Mouse (Mus musculus) MEL-GATA-1-ER (cell line): Measurements from ENCODE around the gene Dcdc2b.

Experiments
- DNase-seq: peaks from one replicate; pipeline ENCODE4 v3.0.0-alpha.2; 2012; ENCODE audit warnings: low read depth; ENCODE audit errors: extremely low read depth

Dcdc2b gene

DNA sequence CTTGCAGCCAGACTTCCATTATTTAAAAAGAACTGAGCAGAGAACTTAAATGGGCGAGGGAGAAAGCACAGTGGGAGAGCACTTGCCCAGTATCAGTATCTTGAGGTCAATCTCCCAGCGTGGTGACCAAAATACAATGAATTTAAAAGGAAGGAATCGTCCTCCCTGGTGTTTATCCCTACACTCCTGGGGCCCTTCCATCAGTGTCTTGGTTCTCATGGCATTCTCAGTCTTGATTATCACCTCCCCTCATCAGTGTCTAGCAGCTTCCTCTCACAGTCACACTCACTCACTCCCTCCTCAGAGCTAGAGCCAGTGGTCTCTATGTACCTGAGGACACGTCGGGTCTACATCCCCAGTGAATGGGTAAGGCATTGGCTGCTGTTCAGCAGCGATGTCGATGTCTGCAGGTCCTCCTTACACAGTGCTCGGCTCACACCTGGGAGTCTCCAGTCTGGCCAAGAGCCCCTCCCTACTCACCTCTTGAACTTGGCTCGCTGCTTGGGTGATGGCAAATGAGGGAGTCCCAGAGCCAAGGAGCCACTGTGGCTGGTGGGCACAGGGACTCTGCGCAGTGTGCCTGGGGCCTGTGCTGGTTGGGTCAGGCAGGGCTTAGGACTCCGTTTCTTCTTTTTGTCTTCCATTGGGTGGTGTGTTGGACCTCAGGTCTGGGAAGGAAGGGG is 8.2 kb upstream of the Dcdc2b start:
- no peak for DNase-seq

DNA sequence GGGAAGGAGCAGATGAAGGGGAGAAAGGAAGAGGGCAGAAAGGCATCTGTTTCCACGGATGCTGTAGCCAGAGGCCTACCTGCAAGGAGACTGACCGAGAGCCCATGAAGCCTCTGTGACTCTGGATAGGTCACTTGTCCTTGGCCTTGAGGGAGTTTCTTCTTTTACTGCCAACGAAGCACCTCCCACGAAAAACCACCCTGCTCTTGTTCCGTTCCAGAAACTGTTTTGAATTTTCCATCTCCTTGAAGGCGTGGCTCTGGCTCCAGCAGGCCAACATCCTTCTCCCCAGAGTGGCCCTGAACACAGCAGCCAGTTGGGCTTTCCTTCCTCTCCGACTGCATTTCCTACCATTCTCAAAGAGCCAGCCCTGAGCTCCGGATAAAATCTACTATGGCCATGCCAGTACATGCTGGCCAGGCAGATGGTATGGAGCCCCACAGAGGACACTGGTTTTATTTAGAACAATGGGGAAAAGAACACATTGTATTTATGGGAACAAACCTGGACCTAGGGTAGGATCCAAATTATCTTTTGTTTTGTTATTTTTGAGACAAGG is 7.3 kb upstream of the Dcdc2b start:
- DNase-seq, result no peak

DNA sequence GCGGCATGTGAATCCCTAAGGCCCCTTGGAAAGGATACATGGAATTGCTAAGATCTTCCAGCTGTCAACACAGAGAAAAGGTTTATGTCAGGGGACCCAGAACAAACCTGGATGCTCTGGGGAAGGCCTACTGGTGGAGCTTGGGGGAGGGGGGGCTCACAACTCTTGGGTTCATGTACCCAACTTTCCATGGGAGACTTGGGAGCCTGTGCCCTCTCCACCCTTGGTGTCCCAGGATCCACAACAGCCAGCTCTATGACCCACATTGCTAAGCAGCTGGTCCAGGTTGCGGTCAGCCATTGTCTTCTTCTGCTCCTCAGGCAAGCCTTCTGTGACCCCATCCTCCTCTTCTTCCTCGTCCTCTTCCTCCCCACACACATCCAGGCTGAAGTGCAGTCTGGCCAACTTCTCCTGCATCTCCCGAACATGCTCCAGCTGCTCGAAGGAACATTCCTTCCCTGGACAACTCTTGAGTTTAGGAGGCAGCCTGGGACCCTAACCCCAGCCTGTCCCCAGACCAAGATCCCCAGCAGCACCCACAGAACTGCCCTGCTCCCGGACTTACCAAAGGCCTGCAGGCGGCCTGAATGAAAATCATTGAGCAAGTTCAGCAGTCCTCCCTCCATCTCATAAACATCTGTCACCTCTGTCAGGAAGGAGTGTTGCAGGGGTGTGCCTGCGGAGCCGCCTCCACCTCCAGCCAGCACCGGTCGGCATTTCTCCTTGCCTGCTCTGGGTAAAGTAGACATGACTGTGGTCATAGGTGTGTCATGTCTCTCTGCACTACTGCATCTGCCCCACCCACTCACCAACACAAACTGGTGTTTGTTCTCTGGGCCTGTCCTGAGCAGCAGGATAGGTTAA is 6.6 kb upstream of the Dcdc2b start:
- DNase-seq, result no peak

DNA sequence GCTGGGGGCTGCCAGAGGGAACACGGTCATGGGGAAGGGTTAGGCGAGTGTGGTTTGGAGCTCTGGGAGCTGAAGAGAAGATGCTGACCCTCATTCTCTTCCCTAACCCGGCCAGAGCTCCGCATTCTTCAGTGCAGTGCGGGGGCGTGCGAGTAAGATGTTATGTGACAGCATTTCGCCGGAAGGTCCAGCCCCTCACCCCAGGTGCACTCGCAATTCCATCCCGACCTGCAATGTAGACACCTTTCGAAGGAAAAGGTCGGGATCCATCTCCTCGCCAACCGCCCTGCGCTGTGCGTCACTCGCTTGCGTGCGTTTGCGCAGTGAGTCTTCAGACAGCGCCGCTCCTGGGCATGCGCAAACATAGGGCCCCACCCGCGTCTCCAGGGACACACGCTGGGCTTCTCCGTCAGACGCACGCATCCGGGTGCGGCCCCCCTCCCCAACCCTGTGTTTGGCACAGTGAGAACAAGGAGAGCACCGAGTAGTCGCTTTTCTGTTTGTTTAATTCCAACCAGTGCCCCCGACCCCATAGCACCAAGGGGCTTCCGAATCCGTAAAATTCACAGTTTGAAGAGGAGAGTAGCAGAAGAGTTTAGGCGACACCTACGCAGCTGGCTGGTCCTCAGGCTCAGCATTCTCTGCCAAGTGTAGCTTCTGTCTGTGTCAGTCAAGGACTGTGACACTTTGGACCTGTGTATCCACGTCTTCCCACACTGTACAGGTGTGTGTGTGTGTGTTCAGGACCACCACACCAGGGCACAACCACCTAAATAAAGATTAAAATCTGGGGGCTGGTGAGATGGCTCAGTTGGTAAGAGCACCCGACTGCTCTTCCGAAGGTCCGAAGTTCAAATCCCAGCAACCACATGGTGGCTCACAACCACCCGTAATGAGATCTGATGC is 5.0 kb upstream of the Dcdc2b start, which contains the start of gene Iqcc:
TSS of gene Iqcc (minus strand) at position 314 of the 906 bp plus-strand sequence.
- DNase-seq, result peak; percentile 81

DNA sequence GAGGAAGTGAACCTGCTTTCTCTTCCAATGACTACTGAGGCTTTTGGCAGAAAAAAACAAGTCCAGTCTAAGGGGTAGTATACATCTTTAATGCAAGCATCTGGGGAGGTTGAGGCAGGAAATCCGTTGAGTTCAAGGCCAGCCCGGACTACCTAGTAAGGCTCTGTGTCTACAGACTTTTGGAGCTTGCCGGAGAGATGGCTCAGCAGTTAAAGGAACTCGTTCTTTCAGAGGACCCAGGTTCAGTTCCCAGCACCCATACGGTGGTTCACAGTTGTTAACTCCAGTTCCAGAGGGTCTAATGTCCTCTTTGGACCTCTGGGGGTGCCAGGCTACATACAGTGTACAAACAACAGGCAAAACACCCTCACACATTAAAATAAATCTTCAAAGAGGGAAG is 4.0 kb upstream of the Dcdc2b start:
- DNase-seq, result no peak

DNA sequence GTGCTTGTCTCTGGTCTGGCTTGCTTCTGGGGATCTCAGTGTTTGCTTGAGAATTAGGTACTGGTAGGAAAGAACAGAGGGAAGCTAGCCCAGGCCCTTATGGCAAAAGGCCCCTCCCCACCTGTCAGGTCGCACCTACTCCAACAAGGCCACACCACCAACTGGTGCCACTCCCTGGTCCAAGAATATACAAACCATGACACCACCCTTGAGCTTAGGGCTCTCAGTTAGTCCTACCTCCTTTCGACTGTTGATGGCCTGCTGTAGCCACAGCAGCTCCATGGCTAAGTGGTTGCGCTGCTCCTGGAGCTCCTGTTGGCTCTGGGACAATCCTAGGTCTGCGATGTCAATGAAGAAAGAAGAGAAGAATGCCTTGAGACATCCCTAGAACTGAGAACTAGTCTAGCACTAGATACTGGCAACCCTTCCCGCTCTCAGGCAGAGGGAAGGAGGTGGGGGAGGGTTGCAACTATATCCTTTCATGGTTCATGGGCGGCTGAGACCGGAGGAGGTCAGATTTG is 3.1 kb upstream of the Dcdc2b start:
- no peak for DNase-seq

DNA sequence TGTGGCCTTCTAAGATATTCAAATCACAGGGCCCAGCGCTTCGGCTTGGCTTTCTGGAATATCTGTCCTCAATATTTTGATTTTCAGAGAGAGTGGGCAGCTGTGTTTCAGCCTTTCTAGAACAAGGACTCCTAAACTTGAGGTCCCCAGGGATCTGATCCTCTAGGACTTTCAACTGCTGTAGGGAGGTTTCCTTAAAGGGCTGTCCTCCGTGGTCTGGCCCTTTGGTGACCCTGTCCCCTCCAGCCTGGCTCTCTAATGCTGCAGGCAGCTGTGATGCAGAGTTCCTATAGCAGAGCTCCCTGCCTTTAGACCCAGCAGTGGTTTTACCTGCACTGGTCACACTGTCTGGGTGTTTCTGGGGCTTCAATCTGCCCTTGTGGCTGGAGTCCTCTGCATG is 2.6 kb upstream of the Dcdc2b start:
- no peak for DNase-seq

DNA sequence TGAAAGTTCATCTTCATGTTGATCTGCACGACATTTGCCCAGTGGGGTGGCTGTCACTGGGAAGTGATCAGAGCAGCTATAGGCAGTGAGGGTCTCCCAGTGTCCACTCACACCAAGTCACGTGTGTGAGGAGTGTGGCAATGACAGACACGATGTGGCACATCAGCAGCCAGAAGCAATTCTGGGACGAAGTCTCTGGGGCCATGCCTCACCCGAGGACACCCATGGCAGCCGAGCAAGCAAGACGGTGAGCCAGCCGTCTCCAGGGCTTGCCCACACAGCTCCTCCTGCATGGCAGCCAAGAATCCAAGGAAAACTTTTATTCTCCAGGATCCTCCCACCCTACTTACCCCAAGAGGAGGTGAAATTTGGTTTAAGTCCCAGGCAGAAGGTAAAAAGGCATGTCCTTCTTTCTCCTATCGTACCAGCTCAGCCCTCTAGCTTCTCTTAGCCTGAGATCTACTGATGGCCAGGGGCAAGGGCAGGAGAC is 1.8 kb upstream of the Dcdc2b start:
- no peak for DNase-seq

DNA sequence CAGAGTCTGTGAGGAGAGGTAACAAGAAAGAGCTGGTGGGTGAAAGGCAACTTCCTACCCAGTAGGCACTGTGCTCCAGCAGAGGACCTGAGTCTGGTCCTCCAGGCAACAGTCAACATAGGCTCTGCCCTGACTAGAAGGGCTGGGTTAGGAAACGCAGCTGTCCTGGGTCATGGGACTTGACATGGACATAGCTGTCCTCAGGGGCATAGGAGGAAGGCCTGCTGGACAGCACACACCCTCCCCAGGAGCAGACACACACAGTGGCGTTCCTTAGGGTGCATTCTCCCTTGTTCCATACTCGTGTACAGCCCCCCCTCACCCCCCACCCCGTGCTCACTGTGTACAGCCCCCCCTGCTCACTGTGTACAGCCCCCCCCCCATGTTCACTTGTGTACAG is 3.6 kb downstream of the Dcdc2b start:
- no peak for DNase-seq

DNA sequence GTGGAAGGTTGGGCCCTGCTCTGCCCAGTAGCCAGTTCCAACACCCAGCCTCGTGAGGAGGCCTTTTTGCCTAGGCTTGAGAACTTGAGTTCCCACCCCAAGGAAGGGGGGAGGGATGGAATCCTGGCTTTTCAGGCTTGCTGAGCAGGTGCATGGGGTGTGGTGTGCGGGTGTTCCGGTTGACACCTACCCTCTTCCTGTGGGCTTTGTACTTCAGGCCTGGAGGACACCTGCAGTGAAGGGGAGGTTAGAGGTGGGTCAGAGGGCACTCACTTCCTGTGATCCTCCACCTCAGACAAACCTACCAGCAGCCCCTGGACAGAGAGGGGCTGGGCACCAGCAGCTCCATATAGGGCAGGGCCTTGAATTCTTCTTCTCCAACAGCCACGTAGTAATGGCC is 4.0 kb downstream of the Dcdc2b start:
- no peak for DNase-seq

DNA sequence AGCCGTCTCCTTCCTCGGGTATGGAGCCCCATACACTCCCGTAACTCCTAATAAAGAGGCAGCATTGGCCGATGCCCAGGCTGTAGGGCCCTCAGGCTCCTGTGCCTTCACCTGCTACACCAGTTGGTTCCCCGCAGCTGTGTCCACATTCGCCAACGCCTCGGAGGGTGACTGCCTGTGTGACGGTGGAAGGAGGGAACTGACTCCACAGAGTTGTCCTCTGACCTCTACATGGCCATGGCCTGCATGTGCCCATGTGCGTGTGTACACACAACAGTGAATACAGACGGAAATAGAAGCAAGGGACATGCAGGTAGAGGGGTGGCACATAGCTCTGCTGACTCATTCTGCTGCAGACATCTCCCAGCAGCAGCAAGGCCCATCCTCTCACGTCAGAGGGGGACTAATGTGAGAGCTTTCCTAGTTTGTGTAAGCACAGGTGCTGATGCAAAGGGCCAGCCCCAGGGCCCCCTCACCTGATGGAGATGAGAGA is 4.9 kb downstream of the Dcdc2b start:
- DNase-seq, result no peak

DNA sequence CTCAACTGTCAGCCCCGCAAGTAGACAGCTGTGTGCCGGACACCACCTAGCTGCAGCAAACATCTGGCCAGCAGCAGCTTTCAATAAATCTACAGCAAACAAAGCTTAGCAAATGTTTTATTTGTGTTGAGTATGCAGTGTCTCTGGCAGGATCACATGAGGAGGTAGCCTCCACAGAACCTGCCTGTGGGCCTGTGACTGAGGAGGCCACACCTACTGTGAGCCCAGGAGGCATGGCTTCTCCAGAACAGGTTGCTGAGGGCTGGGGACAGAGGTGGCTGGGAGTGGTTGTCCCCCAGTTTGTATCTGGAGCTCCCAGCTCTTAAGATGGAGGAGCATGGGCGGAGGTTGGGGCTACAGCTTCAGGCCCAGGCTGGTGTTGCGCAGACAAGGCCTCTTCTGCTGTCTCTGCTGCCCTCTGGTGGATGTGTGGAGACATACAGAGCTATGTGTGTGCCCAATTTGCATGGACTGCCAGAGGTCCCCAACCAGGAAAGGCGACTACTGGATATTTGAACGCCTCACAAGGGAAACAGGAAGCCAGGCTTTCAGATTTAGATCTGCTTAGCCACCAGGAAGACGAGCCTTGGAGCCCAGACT is 5.5 kb downstream of the Dcdc2b start:
- DNase-seq, result peak; percentile 60

DNA sequence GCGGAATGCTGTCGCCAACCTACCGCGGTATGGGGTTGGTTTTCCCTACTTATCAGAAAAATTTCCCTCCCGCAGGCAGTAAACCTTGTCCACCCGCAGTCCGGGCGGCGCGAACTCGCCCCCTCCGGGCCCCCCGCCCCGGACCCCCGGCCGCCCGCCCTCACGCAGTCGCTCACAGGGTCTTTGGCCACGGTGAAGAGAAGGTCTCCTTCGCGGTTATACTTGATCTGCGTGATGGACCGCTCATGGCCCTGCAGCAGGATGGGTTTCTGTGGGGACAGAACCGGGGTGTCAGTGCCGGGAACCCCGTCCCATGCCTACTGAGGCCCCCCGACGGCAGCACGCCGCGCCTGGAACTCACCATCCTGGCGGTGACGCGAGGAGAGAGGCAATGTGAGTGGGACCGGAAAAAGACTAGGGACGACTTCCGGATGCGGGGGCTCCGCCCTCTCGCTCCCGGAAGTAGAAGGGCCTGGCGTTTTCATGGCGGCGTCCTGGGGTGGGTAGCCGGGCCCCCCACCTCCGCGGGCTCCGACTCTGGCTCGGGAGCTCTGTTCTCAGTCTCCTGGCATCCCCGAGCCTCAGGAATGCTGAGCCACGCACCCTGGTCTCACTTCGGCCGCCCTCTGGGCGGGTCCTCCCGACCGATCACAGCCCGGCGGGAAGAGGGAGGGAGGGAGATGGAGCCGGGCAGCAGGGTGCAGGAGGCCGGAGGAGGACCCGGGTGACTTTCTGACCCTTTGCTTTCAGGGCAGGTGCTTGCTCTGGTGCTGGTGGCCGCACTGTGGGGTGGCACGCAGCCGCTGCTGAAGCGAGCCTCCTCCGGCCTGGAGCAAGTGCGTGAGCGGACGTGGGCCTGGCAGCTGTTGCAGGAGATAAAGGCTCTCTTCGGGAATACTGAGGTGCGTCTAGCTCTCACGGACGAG is 13.6 kb downstream of the Dcdc2b start, which contains the start of the genes Eif3i and Tmem234:
TSS of gene Eif3i (minus strand) at position 416 of the 926 bp plus-strand sequence.
TSS of gene Tmem234 (plus strand) at position 436 of the 926 bp plus-strand sequence.
- peak; percentile 61 for DNase-seq

DNA sequence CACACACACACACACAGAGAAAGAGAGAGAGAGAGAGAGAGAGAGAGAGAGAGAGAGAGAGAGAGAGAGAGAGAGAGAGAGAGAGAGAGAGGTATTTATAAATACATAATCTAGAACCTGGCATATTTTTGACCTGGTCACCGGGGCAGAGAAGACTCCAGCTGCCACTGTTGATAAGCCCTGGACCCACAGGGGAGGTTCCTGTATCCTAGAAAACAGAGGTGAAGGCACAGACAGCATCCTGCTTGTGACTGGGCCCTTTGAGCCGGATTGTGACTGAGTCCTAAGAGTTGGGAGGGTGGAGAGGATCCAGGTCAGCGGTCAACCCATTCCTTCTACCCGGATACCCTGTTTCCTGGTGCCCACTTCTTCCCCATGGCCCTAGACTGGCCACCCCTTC is 25.2 kb downstream of the Dcdc2b start:
- DNase-seq, result no peak

DNA sequence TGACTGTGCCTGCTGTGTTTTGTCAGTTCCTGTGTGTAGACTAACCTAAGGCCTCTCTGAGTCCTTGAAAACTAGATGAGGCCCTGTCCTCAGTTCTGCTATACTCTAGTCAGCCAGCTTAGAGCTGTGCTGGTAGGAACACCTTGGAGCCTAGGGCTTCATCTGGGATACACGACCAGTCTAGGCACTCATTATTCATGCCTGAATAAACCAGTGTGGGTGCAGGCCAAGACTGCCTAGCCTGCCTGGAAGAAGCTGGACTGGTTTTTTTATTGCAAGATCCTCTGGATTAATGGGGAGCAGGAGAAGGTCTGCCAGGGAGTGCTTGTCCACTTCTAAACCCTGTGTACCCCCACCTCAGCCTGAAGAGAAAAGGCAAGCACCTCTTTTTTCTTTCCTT is 27.1 kb downstream of the Dcdc2b start:
- no peak for DNase-seq

DNA sequence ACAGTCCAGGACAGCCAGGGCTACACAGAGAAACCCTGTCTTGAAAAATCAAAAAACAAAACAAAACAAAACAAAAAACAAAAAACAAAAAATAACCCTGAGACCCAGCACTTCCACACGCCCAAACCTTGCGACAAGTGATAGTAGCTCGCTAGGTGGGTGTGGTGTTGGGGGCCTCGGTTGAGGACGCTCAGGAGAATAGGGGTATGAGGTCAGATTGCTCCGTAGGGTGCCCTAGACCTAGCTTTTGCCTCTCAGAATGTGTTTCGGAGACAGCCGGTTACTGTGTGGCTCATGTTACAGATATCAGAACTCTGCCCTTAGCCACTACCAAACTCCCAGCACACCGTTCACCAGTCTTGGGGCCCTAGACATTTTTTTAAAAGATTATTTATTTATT is 28.3 kb downstream of the Dcdc2b start:
- DNase-seq, result no peak

DNA sequence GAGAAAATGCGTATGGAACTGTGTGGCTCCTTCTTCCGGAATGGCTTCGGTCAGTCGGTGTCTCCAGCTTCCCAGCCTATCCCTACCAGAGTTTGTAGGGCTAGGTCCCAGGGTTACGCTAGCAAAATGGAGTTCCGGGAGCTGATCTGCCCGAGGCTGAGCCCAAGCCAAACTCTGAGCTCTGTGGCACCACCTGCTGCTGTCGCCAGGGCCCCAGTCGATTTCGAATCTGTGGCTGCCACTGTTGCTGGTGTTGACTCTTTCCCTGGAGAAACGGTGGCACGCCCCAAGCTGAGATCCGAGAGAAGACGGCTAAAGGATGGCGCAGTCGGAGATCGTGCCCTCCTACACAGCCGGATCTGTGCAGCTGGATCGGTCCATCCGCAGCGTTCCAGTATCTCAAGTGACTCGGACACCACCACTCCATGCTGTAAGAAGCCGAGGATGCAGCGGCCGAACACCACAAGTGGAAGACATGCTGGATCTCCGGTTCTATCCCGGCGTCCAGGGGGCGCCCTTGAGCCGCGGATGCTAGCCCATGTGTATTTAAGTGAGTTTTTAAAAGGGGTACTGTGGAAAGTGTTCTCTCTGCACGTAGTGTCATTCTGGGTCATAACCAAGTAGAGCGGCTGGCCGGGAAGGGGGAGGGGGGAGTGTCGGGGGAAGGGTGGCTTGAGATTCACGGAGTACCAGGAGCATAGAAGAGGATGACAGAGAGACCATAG is 29.0 kb downstream of the Dcdc2b start:
- peak; percentile 56 for DNase-seq

DNA sequence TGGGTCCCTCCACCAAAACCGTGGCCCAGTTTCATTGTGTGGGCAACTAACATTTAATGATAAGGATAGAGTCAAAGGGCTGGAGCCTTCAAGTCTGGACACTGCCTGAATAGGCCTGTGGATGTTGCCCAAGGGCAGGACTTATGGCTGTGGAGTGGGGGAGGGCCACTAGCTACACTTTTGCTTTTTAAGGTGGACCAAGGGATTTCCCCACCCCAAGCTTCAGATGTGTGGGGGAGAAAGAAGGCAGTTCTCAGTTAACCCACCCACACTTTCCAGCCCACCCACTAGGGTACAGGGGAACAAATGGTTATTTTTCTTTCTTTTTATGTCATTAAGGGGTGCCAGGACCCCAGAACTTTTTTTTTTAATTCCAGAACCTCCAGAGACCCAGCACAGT is 29.7 kb downstream of the Dcdc2b start:
- no peak for DNase-seq
